Mouse (Mus musculus) lung, adult 18-20 months (tissue): ENCODE data around the gene Zfp622.
"Not testable (repeated sequence)": the region's sequence is repeated elsewhere in the genome, so short reads cannot be mapped to it uniquely, and the experiment has no call there.

Source experiments
- DNase-seq, 2 experiments: peaks; one replicate each; pipeline ENCODE4 v3.0.0; 2022; ENCODE audit warnings: mixed read lengths in 2 of 2

Zfp622 gene

GRCm38 (mm10) chr15:25972758-25973157 lies 11.4 kb upstream of the Zfp622 start:
- no peak for DNase-seq

GRCm38 (mm10) chr15:25974352-25974751 lies 9.8 kb upstream of the Zfp622 start:
- no peak for DNase-seq

- DNase-seq, result no peak
Observed at GRCm38 (mm10) chr15:25975810-25976209, 8.4 kb upstream of the Zfp622 start.

- DNase-seq, result not testable (repeated sequence)
Observed at GRCm38 (mm10) chr15:25983614-25984013, 552 bp upstream of the Zfp622 start.

- no peak for DNase-seq
Observed at GRCm38 (mm10) chr15:25984734-25985492, 747 bp downstream of the Zfp622 start.

GRCm38 (mm10) chr15:25992992-25993727 lies 9.0 kb downstream of the Zfp622 start:
- peak; percentile 27 to 48 for DNase-seq

- no peak for DNase-seq
Observed at GRCm38 (mm10) chr15:25995521-25995920, 11.4 kb downstream of the Zfp622 start.

GRCm38 (mm10) chr15:25999545-25999944 lies 15.4 kb downstream of the Zfp622 start:
- DNase-seq, result not testable (repeated sequence)

- no peak for DNase-seq
Observed at GRCm38 (mm10) chr15:26008621-26009020, 24.5 kb downstream of the Zfp622 start.

GRCm38 (mm10) chr15:26012891-26013290 lies 28.7 kb downstream of the Zfp622 start:
- no peak for DNase-seq

- peak; percentile 8 to 22 for DNase-seq
Observed at GRCm38 (mm10) chr15:26015979-26016665, 32.0 kb downstream of the Zfp622 start.

GRCm38 (mm10) chr15:26021721-26022120 lies 37.6 kb downstream of the Zfp622 start:
- no peak for DNase-seq

- DNase-seq, result no peak
Observed at GRCm38 (mm10) chr15:26022636-26023035, 38.5 kb downstream of the Zfp622 start.

GRCm38 (mm10) chr15:26031692-26032091 lies 47.5 kb downstream of the Zfp622 start:
- DNase-seq, result no peak

GRCm38 (mm10) chr15:26040567-26040966 lies 56.4 kb downstream of the Zfp622 start:
- no peak for DNase-seq

- DNase-seq, result no peak
Observed at GRCm38 (mm10) chr15:26041196-26041947, 57.2 kb downstream of the Zfp622 start.
